Mouse (Mus musculus) liver, embryonic 13.5 days (tissue): ENCODE results near the gene Sh2b3. TPM values are rescaled to one million over a fixed set of nuclear protein-coding genes. Genes with fewer than 3 reads are reported as not detected.

Experiments
- ATAC-seq: fragments of 200-750 bp; cut with Nextera tagmentation; 2 replicates; pipeline ENCODE4 v1.8.0; 2017; ENCODE audit warnings: low read depth, mild to moderate bottlenecking, moderate number of reproducible peaks, moderate library complexity
- DNase-seq: peaks from one replicate; pipeline ENCODE4 v3.0.0; 2022
- H3K27ac ChIP-seq: fragments of 300-500 bp; sonication (generic); 2 replicates; pipeline ENCODE4 v1.5.1; 2015; ENCODE audit warnings: moderate library complexity, mild to moderate bottlenecking, inconsistent platforms
- H3K27me3 ChIP-seq: fragments of 300-500 bp; sonication (generic); 2 replicates; pipeline ENCODE4 v1.6.1; 2015; ENCODE audit warnings: mild to moderate bottlenecking, inconsistent platforms
- H3K36me3 ChIP-seq: fragments of 300-500 bp; sonication (generic); 2 replicates; pipeline ENCODE4 v1.6.1; 2015; ENCODE audit warnings: mild to moderate bottlenecking, inconsistent platforms
- H3K4me1 ChIP-seq: fragments of 300-500 bp; sonication (generic); replicated peaks from 2 replicates; pipeline ENCODE4 v1.6.1; 2015; ENCODE audit warnings: inconsistent platforms
- H3K4me2 ChIP-seq: fragments of 300-500 bp; sonication (generic); 2 replicates; pipeline ENCODE4 v1.6.1; 2015; ENCODE audit warnings: inconsistent platforms, mild to moderate bottlenecking, moderate library complexity
- H3K4me3 ChIP-seq: fragments of 300-500 bp; sonication (generic); replicated peaks from 2 replicates; pipeline ENCODE4 v1.5.1; 2015; ENCODE audit warnings: mild to moderate bottlenecking, inconsistent platforms
- H3K9ac ChIP-seq: fragments of 300-500 bp; sonication (generic); 2 replicates; pipeline ENCODE4 v1.6.1; 2015; ENCODE audit warnings: mild to moderate bottlenecking, inconsistent platforms
- H3K9me3 ChIP-seq: fragments of 300-500 bp; sonication (generic); replicated peaks from 2 replicates; pipeline ENCODE4 v1.6.1; 2016; ENCODE audit warnings: inconsistent platforms
- WGBS: fragments of 180-500 bp; shearing (Covaris S2); methylation state at CpG from one replicate; pipeline ENCODE4 v1.1.7; 2015; ENCODE audit not compliant: insufficient replicate concordance; 5-methylcytosine and 5-hydroxymethylcytosine counted together
- polyA plus RNA-seq: library from polyadenylated mRNA; unstranded; fragments of >200 nt; fragmentation: Nextera tagmentation; extraction: Ambion mirVana; gene quantifications from 2 replicates; pipeline ENCODE4 v1.2.1, GENCODE M21; 2015

Sh2b3 gene
- polyA plus RNA-seq, 1 experiment from 2014 or later, result 6.1 TPM

DNA sequence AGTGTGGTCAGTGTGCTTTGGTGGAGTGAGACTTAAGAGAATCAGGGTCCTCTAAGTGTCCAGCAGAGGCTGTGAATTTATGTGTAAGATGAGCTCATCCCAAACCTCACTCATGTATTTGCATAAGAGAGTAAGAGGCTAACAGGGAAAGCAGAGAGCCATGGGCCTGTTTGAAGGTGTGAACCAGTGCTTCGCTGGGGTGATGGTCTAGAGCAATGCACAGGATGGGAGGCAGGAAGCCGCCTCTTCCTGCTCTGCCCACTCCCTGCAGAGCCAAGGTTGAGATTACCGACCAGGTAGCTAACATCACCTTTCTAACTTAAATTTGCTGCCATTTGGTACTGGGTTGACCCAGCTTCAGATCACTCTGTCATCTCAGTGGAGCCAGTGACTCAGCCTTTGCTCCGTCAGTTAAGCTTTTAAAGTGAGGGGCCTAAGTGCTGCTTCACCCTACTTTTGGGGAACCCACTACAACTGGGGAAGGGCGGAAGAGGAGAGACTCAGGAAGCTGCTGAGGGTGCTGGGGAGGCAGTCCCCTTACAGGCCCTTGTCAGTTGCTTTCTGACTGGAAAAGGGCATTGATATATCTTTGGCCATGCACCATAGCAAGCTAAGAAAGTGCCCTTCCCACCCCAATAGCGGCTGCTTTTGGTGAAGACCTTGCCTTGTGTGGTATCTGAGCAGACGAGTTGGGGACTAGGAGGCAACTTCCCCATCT, 24.8 kb downstream of the Sh2b3 start:
- Histone ChIP-seq H3K4me1 (peaks cover 36% of the 10 kb centered on the region), H3K27ac (no peak overlapping the region), H3K4me2 (no peak overlapping the region), H3K27me3 (no peaks in the 10 kb centered on the region), H3K4me3 (no peak overlapping the region), H3K9me3 (no peaks in the 10 kb centered on the region), H3K36me3 (peaks cover 86% of the 10 kb centered on the region), H3K9ac (no peak overlapping the region)
- DNase-seq, result no peak
- ATAC-seq, result no peak
- 67% methylated on average over 7 of the region's 7 CpGs for whole genome bisulfite sequencing

DNA sequence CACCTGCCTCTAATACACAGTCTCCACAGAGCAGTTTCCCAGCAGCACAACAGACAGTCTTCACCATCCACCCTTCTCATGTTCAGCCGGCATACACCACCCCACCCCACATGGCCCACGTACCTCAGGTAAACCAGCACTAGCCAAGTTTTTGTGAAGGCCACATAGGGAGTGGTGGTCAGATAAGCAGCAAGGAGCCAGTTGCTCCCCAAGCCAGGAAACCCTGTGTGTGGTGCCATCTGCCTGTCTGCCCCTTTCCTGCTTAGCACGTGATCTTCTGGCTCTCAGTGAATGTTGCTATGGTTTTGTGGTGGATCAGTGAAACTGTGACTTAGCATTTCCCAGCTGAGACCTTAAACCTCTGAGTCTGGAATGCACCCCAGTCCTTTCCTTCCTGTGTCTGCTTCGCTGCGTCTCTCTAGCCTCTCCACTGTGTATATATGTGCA, 25.9 kb downstream of the Sh2b3 start:
- no peak overlapping the region for H3K27ac ChIP-seq
- no peak overlapping the region for H3K4me2 ChIP-seq
- H3K9me3 ChIP-seq, result no peaks in the 10 kb centered on the region
- WGBS, result 58% methylated on average over 5 of the region's 5 CpGs
- H3K4me1 ChIP-seq, result peaks cover 36% of the 10 kb centered on the region
- H3K9ac ChIP-seq, result no peak overlapping the region
- no peaks in the 10 kb centered on the region for H3K27me3 ChIP-seq
- DNase-seq, result no peak
- no peak overlapping the region for H3K4me3 ChIP-seq
- H3K36me3 ChIP-seq, result peaks cover 76% of the 10 kb centered on the region
- 0 out of 2 replicates have a peak, but pooled peaks have one; percentile 16 for ATAC-seq

GRCm38 (mm10) chr5:121810331-121811151, 26.9 kb downstream of the Sh2b3 start:
- Histone ChIP-seq H3K9me3 (no peaks in the 10 kb centered on the region), H3K9ac (no peak overlapping the region), H3K27ac (no peak overlapping the region), H3K4me3 (no peak overlapping the region), H3K36me3 (peaks cover 75% of the 10 kb centered on the region), H3K27me3 (no peaks in the 10 kb centered on the region), H3K4me2 (no peak overlapping the region), H3K4me1 (peaks cover 36% of the 10 kb centered on the region)
- ATAC-seq, result no peak
- DNase-seq, result no peak
- 81% methylated on average over 17 of the region's 17 CpGs for WGBS

- DNase-seq (no peak), ATAC-seq (no peak)
- Histone ChIP-seq H3K9ac (no peak overlapping the region), H3K9me3 (no peaks in the 10 kb centered on the region), H3K4me2 (no peak overlapping the region), H3K36me3 (peaks cover 74% of the 10 kb centered on the region), H3K4me3 (no peak overlapping the region), H3K27ac (no peak overlapping the region), H3K4me1 (peaks cover 36% of the 10 kb centered on the region), H3K27me3 (no peaks in the 10 kb centered on the region)
- 68% methylated on average over 5 of the region's 5 CpGs for whole genome bisulfite sequencing
Observed at GRCm38 (mm10) chr5:121809667-121810224, 27.7 kb downstream of the Sh2b3 start.

GRCm38 (mm10) chr5:121808202-121808601, 29.2 kb downstream of the Sh2b3 start:
- no peak for DNase-seq

GRCm38 (mm10) chr5:121807186-121807585, 30.3 kb downstream of the Sh2b3 start:
- Histone ChIP-seq H3K4me1 (peaks cover 26% of the 10 kb centered on the region), H3K9ac (no peak overlapping the region), H3K4me3 (no peak overlapping the region), H3K27ac (no peak overlapping the region), H3K27me3 (no peaks in the 10 kb centered on the region), H3K9me3 (no peaks in the 10 kb centered on the region), H3K36me3 (peaks cover 74% of the 10 kb centered on the region), H3K4me2 (no peak overlapping the region)
- DNase-seq (no peak), ATAC-seq (no peak)
- WGBS, result 75% methylated on average over 3 of the region's 3 CpGs

More at GRCm38 (mm10) chr5:121808202-121808601, 29.2 kb downstream of the Sh2b3 start:
- 80% methylated on average over 2 of the region's 2 CpGs for WGBS
- Histone ChIP-seq H3K4me1 (peaks cover 34% of the 10 kb centered on the region), H3K4me2 (no peak overlapping the region), H3K9me3 (no peaks in the 10 kb centered on the region), H3K9ac (no peak overlapping the region), H3K4me3 (no peak overlapping the region), H3K27me3 (no peaks in the 10 kb centered on the region), H3K36me3 (peaks cover 75% of the 10 kb centered on the region), H3K27ac (no peak overlapping the region)
- no peak for ATAC-seq

DNA sequence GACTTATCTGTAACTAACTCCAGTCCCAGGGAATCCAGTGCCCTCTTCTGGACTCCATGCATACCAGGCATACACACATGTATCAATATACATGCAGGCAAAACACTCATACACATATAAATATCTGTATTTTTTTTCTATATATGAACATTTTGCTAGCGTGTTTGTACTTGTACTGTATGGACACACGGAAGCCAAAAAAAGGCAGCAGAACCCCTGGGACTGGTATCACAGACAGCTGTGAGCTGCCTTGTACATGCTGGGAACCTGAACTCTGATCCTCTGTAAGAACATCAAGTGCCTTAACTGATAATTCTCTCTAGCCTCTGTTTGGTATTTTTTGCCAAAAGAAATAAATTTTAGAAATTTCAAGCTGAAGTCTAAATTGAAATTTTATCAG, 39.0 kb downstream of the Sh2b3 start:
- ATAC-seq, result no peak
- no peak overlapping the region for H3K27ac ChIP-seq
- H3K4me3 ChIP-seq, result no peak overlapping the region
- 85% methylated on average over 2 of the region's 2 CpGs for WGBS
- H3K36me3 ChIP-seq, result peaks cover 90% of the 10 kb centered on the region
- H3K9me3 ChIP-seq, result no peaks in the 10 kb centered on the region
- H3K9ac ChIP-seq, result no peak overlapping the region
- DNase-seq, result no peak
- H3K4me2 ChIP-seq, result no peak overlapping the region
- H3K4me1 ChIP-seq, result no peaks in the 10 kb centered on the region
- H3K27me3 ChIP-seq, result no peaks in the 10 kb centered on the region

DNA sequence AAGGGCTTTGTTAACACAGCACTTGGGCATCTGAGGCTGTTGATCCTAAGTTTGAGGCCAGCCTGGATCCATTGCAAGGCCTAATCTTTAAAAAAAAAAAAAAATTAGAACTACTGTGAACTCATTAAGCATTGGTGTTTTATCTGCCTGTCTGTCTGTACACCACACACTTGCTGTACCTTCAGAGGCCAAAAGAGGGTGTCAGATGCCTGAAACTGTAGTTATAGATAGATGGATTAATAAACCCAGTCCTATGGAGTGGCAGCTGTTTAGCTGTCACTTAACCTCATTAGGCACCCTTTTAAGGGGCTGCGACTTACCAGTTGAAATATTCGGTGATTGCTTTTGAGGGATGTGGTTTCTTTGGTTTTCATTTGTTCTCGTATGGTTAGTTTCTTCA, 41.6 kb downstream of the Sh2b3 start:
- peaks cover 86% of the 10 kb centered on the region for H3K36me3 ChIP-seq
- ATAC-seq, result no peak
- DNase-seq, result no peak
- H3K4me2 ChIP-seq, result no peak overlapping the region
- H3K9me3 ChIP-seq, result no peaks in the 10 kb centered on the region
- H3K27me3 ChIP-seq, result no peaks in the 10 kb centered on the region
- no peak overlapping the region for H3K9ac ChIP-seq
- WGBS, result 64% methylated on average over 3 of the region's 3 CpGs
- no peak overlapping the region for H3K4me3 ChIP-seq
- H3K27ac ChIP-seq, result no peak overlapping the region
- H3K4me1 ChIP-seq, result no peaks in the 10 kb centered on the region

- Histone ChIP-seq H3K9me3 (no peaks in the 10 kb centered on the region), H3K27ac (no peak overlapping the region), H3K27me3 (no peaks in the 10 kb centered on the region), H3K36me3 (peaks cover 73% of the 10 kb centered on the region), H3K4me1 (no peaks in the 10 kb centered on the region), H3K4me2 (no peak overlapping the region), H3K9ac (no peak overlapping the region), H3K4me3 (no peak overlapping the region)
- 84% methylated on average over 5 of the region's 5 CpGs for WGBS
- DNase-seq (no peak), ATAC-seq (no peak)
Observed at GRCm38 (mm10) chr5:121791026-121791425, 46.4 kb downstream of the Sh2b3 start.

DNA sequence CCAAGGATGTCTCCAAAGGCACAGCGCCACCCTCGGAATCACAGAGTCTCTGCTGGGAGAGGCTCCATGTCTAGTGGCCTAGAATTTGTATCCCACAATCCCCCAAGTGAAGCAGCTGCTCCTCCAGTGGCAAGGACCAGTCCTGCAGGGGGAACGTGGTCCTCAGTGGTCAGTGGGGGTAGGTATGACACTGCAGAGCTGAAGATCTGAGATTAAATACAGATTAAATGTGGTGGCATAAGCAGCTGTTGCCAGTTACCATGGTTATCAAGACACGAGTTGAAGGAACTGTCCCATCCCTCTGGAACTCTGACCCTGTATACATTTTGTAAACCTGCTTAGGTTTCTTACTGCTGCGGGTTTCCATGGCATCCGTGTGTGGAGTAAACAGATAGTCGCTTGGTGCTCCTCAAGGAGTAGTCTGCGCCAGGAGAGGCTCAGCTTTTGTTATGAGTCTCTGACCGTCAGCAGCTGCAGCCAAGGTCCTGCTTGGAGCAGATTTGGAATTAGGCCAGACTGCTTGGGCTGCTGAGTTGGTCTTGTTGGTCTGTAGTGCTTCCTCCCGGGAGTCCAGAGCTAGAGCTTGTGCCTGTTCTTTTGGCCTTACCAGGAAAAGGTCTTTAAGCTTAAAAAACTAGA, 53.5 kb downstream of the Sh2b3 start:
- no peak overlapping the region for H3K4me3 ChIP-seq
- no peak overlapping the region for H3K9ac ChIP-seq
- ATAC-seq (no peak), DNase-seq (no peak)
- WGBS, result 77% methylated on average over 10 of the region's 10 CpGs
- peaks cover 63% of the 10 kb centered on the region for H3K36me3 ChIP-seq
- no peaks in the 10 kb centered on the region for H3K9me3 ChIP-seq
- H3K27me3 ChIP-seq, result no peaks in the 10 kb centered on the region
- no peaks in the 10 kb centered on the region for H3K4me1 ChIP-seq
- no peak overlapping the region for H3K27ac ChIP-seq
- H3K4me2 ChIP-seq, result no peak overlapping the region

DNA sequence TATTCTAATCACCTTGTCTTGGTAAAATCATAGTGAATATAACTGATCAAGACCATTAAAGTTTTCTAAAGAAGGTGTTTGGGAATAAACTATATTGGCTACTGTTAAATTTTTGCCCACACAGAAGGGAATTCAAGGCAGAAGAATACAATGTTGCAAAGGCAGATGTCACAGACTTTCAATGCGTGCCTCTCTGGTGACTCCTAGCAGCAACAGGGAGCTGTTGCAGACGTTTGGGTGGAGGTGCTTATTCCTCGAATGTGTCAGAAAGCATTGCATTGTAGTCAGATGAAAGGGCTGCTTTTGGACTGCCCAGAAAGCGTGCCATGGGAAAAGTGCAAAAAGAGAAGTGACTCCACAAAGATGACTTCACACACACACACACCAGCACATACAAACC, 55.0 kb downstream of the Sh2b3 start:
- no peaks in the 10 kb centered on the region for H3K9me3 ChIP-seq
- H3K27ac ChIP-seq, result no peak overlapping the region
- no peaks in the 10 kb centered on the region for H3K4me1 ChIP-seq
- H3K4me2 ChIP-seq, result no peak overlapping the region
- H3K4me3 ChIP-seq, result no peak overlapping the region
- 68% methylated on average over 4 of the region's 4 CpGs for WGBS
- H3K36me3 ChIP-seq, result peaks cover 73% of the 10 kb centered on the region
- DNase-seq (no peak), ATAC-seq (no peak)
- no peaks in the 10 kb centered on the region for H3K27me3 ChIP-seq
- no peak overlapping the region for H3K9ac ChIP-seq
